Mouse (Mus musculus) spleen, adult 2 months (tissue): Measurements from ENCODE around the gene Mettl17.
"Not testable (repeated sequence)": the region's sequence is repeated elsewhere in the genome, so short reads cannot be mapped to it uniquely, and the experiment has no call there.

Experiments
- CTCF ChIP-seq: fragments of 200-500 bp; IDR thresholded peaks from 2 replicates; pipeline ENCODE4 v1.5.1; 2011; ENCODE audit warnings: mild to moderate bottlenecking, inconsistent platforms; ENCODE audit not compliant: insufficient read depth, insufficient read length, insufficient replicate concordance; ENCODE audit errors: extremely low read depth
- POLR2A ChIP-seq: fragments of 200-500 bp; IDR thresholded peaks from 2 replicates; pipeline ENCODE4 v1.6.1; 2011; ENCODE audit warnings: low read depth, low read length, inconsistent platforms

DNA sequence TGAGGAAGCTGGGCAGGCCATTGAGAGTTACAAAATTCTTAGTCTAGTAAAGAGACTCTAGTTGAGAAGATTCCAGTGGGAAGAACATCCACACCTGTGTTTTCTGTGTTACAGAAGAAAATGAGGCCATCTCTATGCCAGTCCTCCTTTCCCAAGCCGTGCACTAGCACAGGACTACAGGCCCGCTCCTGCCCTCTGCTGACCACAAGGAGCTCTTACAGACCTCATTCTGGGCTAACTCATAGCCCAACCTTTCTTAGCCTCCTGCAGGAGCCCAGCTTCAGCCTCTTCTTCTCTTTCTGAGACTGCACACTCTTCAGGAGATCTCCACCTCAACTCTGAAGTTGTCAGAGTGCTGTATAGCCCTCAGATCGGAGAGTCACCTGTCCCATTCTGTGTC, 33.6 kb upstream of the Mettl17 start:
- not testable (repeated sequence) for TF ChIP-seq POLR2A, CTCF
